Mouse (Mus musculus) liver, embryonic 14.5 days (tissue): ENCODE measurements around the gene Smyd3. TPM values are rescaled to one million over a fixed set of nuclear protein-coding genes. Genes with fewer than 3 reads are reported as not detected.

ENCODE experiments used
- ATAC-seq: fragments of 200-750 bp; cut with Nextera tagmentation; 2 replicates; pipeline ENCODE4 v1.8.0; 2017; ENCODE audit warnings: moderate number of reproducible peaks, mild to moderate bottlenecking, moderate library complexity; ENCODE audit not compliant: insufficient read depth
- DNase-seq, 3 experiments: peaks; one replicate each; pipeline ENCODE4 v3.0.0-alpha.2; 2012 to 2013; ENCODE audit warnings: low read depth in 3 of 3, low spot score in 3 of 3
- H3K27ac ChIP-seq: fragments of 300-500 bp; sonication (generic); 2 replicates; pipeline ENCODE4 v1.5.1; 2014; ENCODE audit warnings: moderate library complexity, mild to moderate bottlenecking, control low read depth, inconsistent platforms
- H3K27me3 ChIP-seq: fragments of 300-500 bp; sonication (generic); 2 replicates; pipeline ENCODE4 v1.6.1; 2014; ENCODE audit warnings: mild to moderate bottlenecking, low read length, moderate library complexity; ENCODE audit not compliant: control insufficient read depth, insufficient read depth
- H3K36me3 ChIP-seq: fragments of 300-500 bp; sonication (generic); replicated peaks from 2 replicates; pipeline ENCODE4 v1.6.1; 2014; ENCODE audit warnings: low read depth; ENCODE audit not compliant: control insufficient read depth, insufficient read depth
- H3K4me1 ChIP-seq, 2 experiments: fragments of 200-500 bp in 1 of 2; fragments of 300-500 bp in 1 of 2; sonication (generic) in 1 of 2; replicated peaks; 2 replicates each; pipeline ENCODE4 v1.6.1; 2012 to 2014; ENCODE audit warnings: antibody characterized with exemption in 1 of 2, inconsistent platforms in 1 of 2, low read length in 1 of 2; ENCODE audit not compliant: control insufficient read depth in 2 of 2, insufficient read depth in 2 of 2
- H3K4me2 ChIP-seq: fragments of 300-500 bp; sonication (generic); 2 replicates; pipeline ENCODE4 v1.6.1; 2014; ENCODE audit warnings: low read depth, mild to moderate bottlenecking, control low read depth, moderate library complexity
- H3K4me3 ChIP-seq, 2 experiments: fragments of 200-500 bp in 1 of 2; fragments of 300-500 bp in 1 of 2; sonication (generic) in 1 of 2; 2 replicates each; pipeline ENCODE4 v1.5.1; 2012 to 2014; ENCODE audit warnings: low read depth in 2 of 2, low read length in 2 of 2, mild to moderate bottlenecking in 2 of 2, control low read depth in 1 of 2, inconsistent platforms in 1 of 2, moderate library complexity in 1 of 2; ENCODE audit not compliant: insufficient read depth in 1 of 2
- H3K9ac ChIP-seq: fragments of 300-500 bp; sonication (generic); replicated peaks from 2 replicates; pipeline ENCODE4 v1.6.1; 2014; ENCODE audit warnings: mild to moderate bottlenecking, control low read depth, moderate library complexity
- H3K9me3 ChIP-seq: fragments of 300-500 bp; sonication (generic); 2 replicates; pipeline ENCODE4 v1.6.1; 2016; ENCODE audit warnings: low read length, mixed read lengths; ENCODE audit not compliant: control insufficient read depth
- CTCF ChIP-seq: IDR thresholded peaks from 2 replicates; pipeline ENCODE4 v1.5.1; 2016; ENCODE audit warnings: antibody characterized with exemption, low read depth, control low read depth
- EP300 ChIP-seq: IDR thresholded peaks from 2 replicates; pipeline ENCODE4 v1.6.1; 2016; ENCODE audit warnings: antibody characterized with exemption, low read depth
- WGBS: fragments of 180-500 bp; shearing (Covaris S2); extraction: QIAGEN DNeasy Blood & Tissue Kit; methylation state at CpG from one replicate; pipeline ENCODE4 v1.1.7; 2014; ENCODE audit not compliant: insufficient replicate concordance; 5-methylcytosine and 5-hydroxymethylcytosine counted together
- polyA plus RNA-seq, 2 experiments: library from polyadenylated mRNA; depleted of rRNA in 1 of 2; stranded (reverse) in 1 of 2; unstranded in 1 of 2; fragments of >200 nt; fragmentation: Nextera tagmentation in 1 of 2; extraction: Ambion mirVana in 1 of 2; gene quantifications; 2 replicates each; pipeline versions ENCODE4 v1.2.1 to v1.2.3; 2012 to 2014

Gene Smyd3
- polyA plus RNA-seq, 2 experiments, result 2.6 to 6.6 TPM

DNA sequence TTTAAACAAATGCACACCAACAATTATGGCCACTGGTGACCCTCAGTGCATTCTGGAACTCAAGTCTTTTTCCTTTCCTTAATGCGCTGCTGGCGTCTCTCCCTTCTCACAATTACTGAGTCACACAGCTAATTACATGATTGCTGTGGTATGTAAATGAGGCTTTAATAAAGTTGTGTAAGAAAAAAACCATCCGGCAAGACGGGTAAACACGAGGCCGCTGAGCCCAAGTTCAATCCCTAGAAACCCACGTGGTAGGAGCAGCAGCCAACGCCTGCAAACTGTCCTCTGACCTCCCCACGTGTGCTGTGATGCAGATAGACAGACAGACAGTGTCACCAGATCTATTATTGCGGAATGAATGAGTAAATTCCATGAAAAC is 58.9 kb downstream of the Smyd3 start:
- ATAC-seq (no peak), DNase-seq (no peak)
- Histone ChIP-seq H3K36me3 (no peaks in the 10 kb centered on the region), H3K9me3 (no peaks in the 10 kb centered on the region), H3K4me1 (no peaks in the 10 kb centered on the region), H3K9ac (no peak overlapping the region), H3K4me3 (no peak overlapping the region), H3K4me2 (no peak overlapping the region), H3K27ac (no peak overlapping the region), H3K27me3 (no peaks in the 10 kb centered on the region)
- TF ChIP-seq CTCF, result no peak
- TF ChIP-seq EP300, result no peak
- WGBS, result 72% methylated on average over 10 of the region's 10 CpGs

DNA sequence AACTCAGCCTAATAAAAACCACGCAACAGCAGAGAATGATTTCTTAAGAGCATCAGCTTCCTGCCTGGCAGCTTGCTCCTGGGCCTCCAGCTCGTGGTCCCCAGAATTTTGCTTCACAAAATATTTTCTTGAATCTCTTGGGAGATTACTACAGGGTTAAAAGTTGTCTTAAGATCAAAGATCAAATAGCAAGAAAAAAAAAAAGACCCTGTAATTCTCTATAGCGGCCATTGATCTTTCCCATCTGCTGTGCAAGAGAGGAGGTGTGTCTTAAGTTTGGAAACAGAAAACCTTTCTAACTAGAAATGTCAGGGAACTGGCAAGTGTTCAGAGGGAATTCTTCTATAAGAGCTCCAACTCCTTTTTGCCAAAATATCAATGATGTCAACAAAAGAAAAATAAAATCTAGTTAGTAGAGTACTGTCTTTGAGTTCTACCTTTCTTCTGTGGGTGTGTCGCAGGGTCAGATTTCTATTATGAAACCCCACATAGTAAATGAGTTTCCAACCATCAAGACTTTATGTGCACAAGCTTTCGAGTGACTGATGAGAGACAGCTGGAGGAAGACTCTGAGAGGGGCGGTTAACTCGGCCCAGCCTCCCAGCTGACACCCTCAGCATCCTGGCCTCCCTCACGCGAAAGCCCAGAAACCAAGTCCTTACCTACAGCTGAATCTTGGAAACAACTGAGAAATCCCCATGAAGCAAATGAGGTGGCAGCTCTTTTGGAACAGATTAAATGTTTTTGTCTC is 59.4 kb downstream of the Smyd3 start:
- TF ChIP-seq EP300, result no peak
- TF ChIP-seq CTCF, result no peak
- Histone ChIP-seq H3K9me3 (no peaks in the 10 kb centered on the region), H3K4me3 (no peak overlapping the region), H3K4me2 (no peak overlapping the region), H3K27me3 (no peaks in the 10 kb centered on the region), H3K9ac (no peak overlapping the region), H3K4me1 (no peaks in the 10 kb centered on the region), H3K27ac (no peak overlapping the region), H3K36me3 (no peaks in the 10 kb centered on the region)
- no peak for DNase-seq
- ATAC-seq, result no peak
- 67% methylated on average over 9 of the region's 9 CpGs for WGBS

DNA sequence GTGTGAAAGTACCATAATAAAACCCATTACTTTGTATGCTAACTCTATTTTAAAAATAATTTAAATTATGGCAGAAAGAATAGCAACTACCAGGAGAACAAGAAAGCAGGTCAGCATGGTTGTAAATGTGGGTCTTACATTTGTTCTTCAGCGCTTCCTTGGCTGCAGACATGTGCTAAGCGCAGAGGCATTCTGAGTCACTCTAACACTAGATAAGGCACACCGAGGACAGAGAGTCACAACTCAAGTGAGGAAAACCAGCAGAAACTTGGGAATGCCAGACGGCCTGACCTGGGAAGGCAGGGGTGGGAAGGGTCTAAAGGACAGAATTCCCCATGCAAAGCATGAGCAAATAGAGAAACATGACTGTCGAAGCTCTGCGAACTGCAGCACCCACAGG is 63.2 kb downstream of the Smyd3 start:
- no peak for ATAC-seq
- Histone ChIP-seq H3K4me2 (no peak overlapping the region), H3K4me3 (no peak overlapping the region), H3K27ac (no peak overlapping the region), H3K27me3 (no peaks in the 10 kb centered on the region), H3K9me3 (no peaks in the 10 kb centered on the region), H3K4me1 (no peaks in the 10 kb centered on the region), H3K9ac (no peak overlapping the region), H3K36me3 (no peaks in the 10 kb centered on the region)
- TF ChIP-seq EP300 (no peak), CTCF (no peak)
- WGBS, result 65% methylated on average over 6 of the region's 6 CpGs
- no peak for DNase-seq

DNA sequence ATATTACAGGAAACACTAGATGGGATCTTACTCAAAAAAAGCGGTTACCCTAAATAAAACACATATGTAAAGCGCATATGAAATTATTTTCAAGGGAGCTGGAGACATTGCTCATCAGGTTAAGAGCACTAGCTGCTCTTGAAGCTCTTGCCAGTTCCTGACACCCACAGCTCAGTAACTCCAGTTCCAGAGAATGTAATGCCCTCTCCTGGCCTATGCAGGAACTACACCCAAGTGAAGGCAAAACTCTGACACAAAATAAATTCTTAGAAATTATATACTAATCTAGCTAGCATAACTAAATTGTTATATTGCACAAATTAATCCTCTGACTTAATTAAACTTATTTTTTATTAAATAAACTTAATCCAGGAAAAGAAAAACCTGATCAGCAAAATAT is 66.6 kb downstream of the Smyd3 start:
- DNase-seq, result peak in 1 of 3 experiments; percentile 4
- no peaks in the 10 kb centered on the region for H3K4me1 ChIP-seq
- 81% methylated on average over 2 of the region's 2 CpGs for WGBS
- no peaks in the 10 kb centered on the region for H3K27me3 ChIP-seq
- H3K27ac ChIP-seq, result no peak overlapping the region
- no peak for ATAC-seq
- TF ChIP-seq EP300, result no peak
- TF ChIP-seq CTCF, result peak; percentile 51
- H3K36me3 ChIP-seq, result no peaks in the 10 kb centered on the region
- no peak overlapping the region for H3K9ac ChIP-seq
- H3K4me3 ChIP-seq, result no peak overlapping the region
- H3K9me3 ChIP-seq, result no peaks in the 10 kb centered on the region
- H3K4me2 ChIP-seq, result no peak overlapping the region

DNA sequence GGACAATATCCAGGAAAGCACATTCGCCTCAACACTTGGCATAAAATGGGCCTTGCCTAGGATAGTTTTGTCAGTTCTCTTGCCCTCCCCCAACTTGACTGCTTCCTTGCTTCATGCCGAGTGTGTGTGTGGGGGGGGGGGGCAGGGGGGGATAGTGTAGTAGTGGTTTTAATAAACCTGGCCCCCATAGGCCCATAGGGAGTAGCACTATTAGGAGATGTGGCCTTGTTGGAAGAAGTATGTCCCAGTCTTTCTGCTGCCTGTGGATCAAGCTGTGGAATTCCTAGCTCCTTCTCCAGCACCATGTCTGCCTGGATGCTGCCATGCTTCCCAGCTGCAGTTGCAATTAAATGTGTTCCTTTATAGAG is 71.0 kb downstream of the Smyd3 start:
- H3K9ac ChIP-seq, result no peak overlapping the region
- WGBS, result 47% methylated on average over 2 of the region's 2 CpGs
- no peak for DNase-seq

More for the DNA sequence above, 71.0 kb downstream of the Smyd3 start:
- no peak overlapping the region for H3K4me3 ChIP-seq
- H3K9me3 ChIP-seq, result no peaks in the 10 kb centered on the region
- H3K36me3 ChIP-seq, result no peaks in the 10 kb centered on the region
- TF ChIP-seq CTCF (no peak), EP300 (no peak)
- no peak overlapping the region for H3K27ac ChIP-seq
- no peak overlapping the region for H3K4me2 ChIP-seq
- ATAC-seq, result no peak
- H3K4me1 ChIP-seq, result no peaks in the 10 kb centered on the region
- no peaks in the 10 kb centered on the region for H3K27me3 ChIP-seq
